Mouse (Mus musculus) ES-Bruce4 (cell line): ENCODE results near the gene Romo1. TPM values are rescaled to one million over a fixed set of nuclear protein-coding genes. Genes with fewer than 3 reads are reported as not detected.
A peak's percentile ranks its signal among the peaks of the same experiment; 100 is the strongest.
"Not testable (repeated sequence)": the region's sequence is repeated elsewhere in the genome, so short reads cannot be mapped to it uniquely, and the experiment has no call there.

ENCODE experiments used
- H3K27ac ChIP-seq: 2 replicates; pipeline ENCODE4 v1.5.1; 2012; ENCODE audit warnings: low read length, inconsistent platforms; ENCODE audit not compliant: insufficient read depth
- H3K27me3 ChIP-seq: 2 replicates; pipeline ENCODE4 v1.6.1; 2012; ENCODE audit warnings: mild to moderate bottlenecking, low read length, inconsistent platforms; ENCODE audit not compliant: control insufficient read depth, poor library complexity, insufficient read depth, severe bottlenecking
- H3K36me3 ChIP-seq: 2 replicates; pipeline ENCODE4 v1.6.1; 2012; ENCODE audit warnings: inconsistent platforms, mild to moderate bottlenecking, low read length, moderate library complexity; ENCODE audit not compliant: control insufficient read depth, poor library complexity, insufficient read depth, severe bottlenecking
- H3K4me1 ChIP-seq: one replicate; pipeline ENCODE4 v1.8.1; 2011; ENCODE audit warnings: low read length; ENCODE audit not compliant: control insufficient read depth, insufficient read depth
- H3K4me3 ChIP-seq: 2 replicates; pipeline ENCODE4 v1.5.1; 2011; ENCODE audit warnings: low read depth, mild to moderate bottlenecking, low read length
- H3K9ac ChIP-seq: 2 replicates; pipeline ENCODE4 v1.6.1; 2012; ENCODE audit warnings: low read depth, mild to moderate bottlenecking, inconsistent platforms; ENCODE audit not compliant: poor library complexity, severe bottlenecking
- H3K9me3 ChIP-seq: replicated peaks from 2 replicates; pipeline ENCODE4 v1.6.1; 2012; ENCODE audit warnings: mild to moderate bottlenecking, low read length, inconsistent platforms; ENCODE audit not compliant: control insufficient read depth, poor library complexity, insufficient read depth, severe bottlenecking
- CTCF ChIP-seq: IDR thresholded peaks from one replicate; pipeline ENCODE4 v1.8.1; 2011; ENCODE audit warnings: low read depth, low read length
- EP300 ChIP-seq: IDR thresholded peaks from 2 replicates; pipeline ENCODE4 v1.6.1; 2011; ENCODE audit warnings: low read depth, low read length; ENCODE audit not compliant: insufficient read depth
- POLR2A ChIP-seq: IDR thresholded peaks from one replicate; pipeline ENCODE4 v1.8.1; 2011; ENCODE audit warnings: low read length; ENCODE audit not compliant: insufficient read depth
- polyA plus RNA-seq: library from polyadenylated mRNA; stranded (reverse); fragments of >200 nt; gene quantifications from 2 replicates; pipeline ENCODE4 v1.2.4, GENCODE M21; 2011; ENCODE audit warnings: low read depth; ENCODE audit not compliant: missing spikeins, insufficient read depth, insufficient read length

Gene Romo1
- polyA plus RNA-seq, 1 experiment, result 83.8 TPM

DNA sequence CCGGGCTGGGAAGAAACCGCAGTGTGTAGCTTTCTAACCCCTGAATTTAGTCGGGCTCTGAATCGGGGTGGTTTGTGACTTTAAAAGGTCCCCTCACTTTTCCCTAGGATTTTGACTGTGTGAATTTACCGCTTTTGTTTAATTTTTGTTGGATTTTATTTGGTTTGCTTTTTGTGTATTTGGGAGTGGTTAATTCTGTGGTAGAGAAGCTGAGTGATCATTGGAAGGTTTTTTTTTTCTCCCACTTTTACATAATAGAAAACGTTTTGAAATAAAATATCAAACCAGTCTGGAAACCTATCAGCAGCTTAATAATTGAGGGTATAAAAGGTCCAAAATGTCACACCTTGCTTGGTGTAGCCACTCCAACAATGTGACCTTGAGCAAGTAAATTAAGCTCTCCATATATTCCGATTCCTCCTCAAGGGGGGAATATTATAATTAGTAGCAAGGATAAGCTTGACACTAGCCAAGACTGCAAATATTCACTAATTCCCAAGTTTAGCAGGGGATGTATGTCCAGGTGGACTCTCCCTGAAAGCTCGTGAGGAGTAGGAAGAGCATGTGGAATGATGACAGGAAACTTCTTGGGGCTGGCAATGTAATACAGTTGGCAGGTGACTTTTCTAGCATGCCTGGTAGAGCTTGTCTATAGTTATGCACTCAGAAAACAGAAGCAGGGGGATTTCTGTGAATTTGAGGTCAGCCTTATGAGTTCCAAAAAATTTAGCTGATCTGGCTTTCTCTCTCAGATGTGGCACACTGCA lies 37.2 kb downstream of the Romo1 start:
- Histone ChIP-seq H3K9ac (peak overlapping the region; percentile 84), H3K9me3 (no peaks in the 10 kb centered on the region), H3K4me3 (peak overlapping the region; percentile 83), H3K4me1 (no peaks in the 10 kb centered on the region), H3K27me3 (no peaks in the 10 kb centered on the region), H3K36me3 (peaks cover 25% of the 10 kb centered on the region), H3K27ac (peak overlapping the region; percentile 44; the same call in 1 of the 2 replicates)
- TF ChIP-seq EP300 (no peak), CTCF (no peak), POLR2A (no peak)

DNA sequence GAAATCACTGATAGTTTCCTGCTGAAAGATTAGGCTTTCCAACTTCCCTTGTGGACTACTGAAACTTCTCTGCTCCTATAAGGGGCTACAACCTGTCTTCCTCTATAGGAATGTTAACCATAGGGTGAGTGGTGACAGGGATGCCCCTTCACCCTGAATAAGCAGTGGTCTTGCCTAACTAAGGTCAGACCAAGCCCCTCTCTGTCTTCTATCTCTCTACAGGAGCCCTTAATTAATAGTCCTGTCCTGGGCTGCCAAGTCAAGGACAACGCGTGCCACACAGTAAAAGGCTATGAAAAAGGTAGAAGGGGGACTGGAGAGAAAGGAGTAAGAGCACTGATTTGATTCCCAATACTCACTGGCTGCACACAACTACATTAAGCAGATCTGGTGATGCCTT lies 37.8 kb downstream of the Romo1 start:
- Histone ChIP-seq H3K9ac (no peak overlapping the region), H3K4me3 (no peak overlapping the region)
- TF ChIP-seq EP300 (no peak), CTCF (no peak), POLR2A (no peak)

DNA sequence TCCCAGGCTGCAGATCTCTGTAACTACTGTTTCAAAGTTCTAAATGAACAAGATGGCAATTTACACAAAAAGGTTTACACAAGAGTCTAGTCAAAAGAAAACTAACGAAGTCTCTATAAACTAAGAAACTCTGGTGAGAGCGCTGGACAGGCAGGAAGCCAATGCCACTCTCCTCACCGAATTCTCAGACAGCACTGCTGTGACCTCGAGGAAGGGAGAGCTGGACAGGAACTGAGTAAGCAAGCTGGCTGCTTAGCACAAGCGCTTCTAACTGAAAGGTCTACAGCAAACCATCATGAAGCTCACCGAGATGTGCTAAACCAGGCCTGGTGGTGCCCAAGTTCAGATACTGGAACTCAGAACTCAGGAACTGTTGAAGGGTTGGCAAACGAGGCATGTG lies 45.4 kb downstream of the Romo1 start:
- not testable (repeated sequence) for H3K27ac ChIP-seq, H3K4me1 ChIP-seq, H3K9me3 ChIP-seq, H3K9ac ChIP-seq, H3K27me3 ChIP-seq, H3K36me3 ChIP-seq, H3K4me3 ChIP-seq

More for the DNA sequence above, 37.8 kb downstream of the Romo1 start:
- peaks cover 19% of the 10 kb centered on the region for H3K36me3 ChIP-seq
- H3K27me3 ChIP-seq, result no peaks in the 10 kb centered on the region
- no peaks in the 10 kb centered on the region for H3K9me3 ChIP-seq
- H3K27ac ChIP-seq, result no peak overlapping the region
- no peaks in the 10 kb centered on the region for H3K4me1 ChIP-seq

DNA sequence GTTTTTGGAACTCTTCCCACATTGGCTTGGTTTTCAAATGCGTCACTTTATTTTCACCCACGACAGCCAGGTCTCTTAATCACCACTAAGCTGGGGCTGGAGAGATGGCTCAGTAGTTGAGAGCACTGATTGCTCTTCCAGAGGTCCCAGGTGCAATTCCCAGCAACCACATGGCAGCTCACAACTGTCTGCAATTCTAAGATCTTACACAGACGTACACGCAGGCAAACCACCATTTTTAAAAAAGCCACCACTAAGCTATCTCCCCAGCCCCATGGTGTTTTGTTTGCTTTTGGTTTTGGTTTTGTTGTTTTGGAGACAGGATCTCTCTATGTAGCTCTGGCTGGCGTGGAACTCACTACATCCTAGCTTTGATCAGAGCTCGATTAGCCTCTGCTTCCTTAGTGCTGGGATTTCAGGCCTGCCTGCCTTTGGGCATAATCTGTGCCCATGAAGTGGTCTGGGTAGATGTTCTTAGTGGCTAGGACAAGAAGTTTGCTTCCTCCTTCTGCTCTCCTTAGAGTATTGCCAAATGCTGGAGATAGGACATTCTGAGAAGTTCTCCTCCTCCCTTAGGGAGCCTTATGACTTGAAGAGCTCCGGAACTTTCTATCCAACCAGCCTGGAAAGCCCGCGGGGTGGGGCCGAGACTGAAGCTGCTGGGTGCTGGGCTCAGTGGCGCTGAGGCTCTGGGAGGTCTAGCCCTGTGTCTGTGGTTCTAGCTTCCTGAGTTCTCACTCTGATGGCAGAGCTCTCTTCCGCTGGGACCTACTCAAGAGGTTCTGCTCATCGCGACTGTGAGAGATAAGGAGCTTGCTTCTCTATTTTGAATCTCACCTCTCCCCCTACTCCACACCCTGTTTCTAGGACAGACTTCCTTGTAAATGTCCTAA lies 46.4 kb downstream of the Romo1 start:
- no peaks in the 10 kb centered on the region for H3K9me3 ChIP-seq
- peak overlapping the region; percentile 27; the same call in 1 of the 2 replicates for H3K9ac ChIP-seq
- H3K27me3 ChIP-seq, result no peaks in the 10 kb centered on the region
- H3K4me3 ChIP-seq, result peak overlapping the region; percentile 28; the same call in 1 of the 2 replicates
- no peaks in the 10 kb centered on the region for H3K36me3 ChIP-seq
- TF ChIP-seq CTCF (no peak), POLR2A (no peak), EP300 (no peak)
- H3K4me1 ChIP-seq, result no peaks in the 10 kb centered on the region
- H3K27ac ChIP-seq, result no peak overlapping the region

DNA sequence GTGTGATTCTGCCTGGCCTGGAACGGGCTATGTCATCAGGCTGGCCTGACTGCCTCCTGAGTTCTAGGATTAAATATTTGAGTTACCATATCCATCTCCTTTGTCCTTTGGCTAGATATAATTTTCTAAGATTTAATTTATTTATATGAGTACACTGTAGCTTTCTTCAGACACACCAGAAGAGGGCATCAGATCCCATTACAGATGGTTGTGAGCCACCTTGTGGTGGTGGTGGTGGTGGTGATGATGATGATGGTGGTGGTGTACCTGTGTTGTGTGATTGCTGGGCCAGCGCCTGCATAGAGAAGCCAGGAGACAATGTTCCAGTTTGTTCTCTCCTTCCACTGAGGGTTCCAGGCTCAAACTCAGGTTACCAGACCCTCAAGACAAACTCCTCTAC lies 47.7 kb downstream of the Romo1 start:
- Histone ChIP-seq H3K4me3 (no peak overlapping the region), H3K27ac (no peak overlapping the region), H3K9me3 (no peaks in the 10 kb centered on the region), H3K27me3 (no peaks in the 10 kb centered on the region), H3K36me3 (no peaks in the 10 kb centered on the region), H3K4me1 (peaks cover 2% of the 10 kb centered on the region), H3K9ac (no peak overlapping the region)
- no peak for TF ChIP-seq EP300

DNA sequence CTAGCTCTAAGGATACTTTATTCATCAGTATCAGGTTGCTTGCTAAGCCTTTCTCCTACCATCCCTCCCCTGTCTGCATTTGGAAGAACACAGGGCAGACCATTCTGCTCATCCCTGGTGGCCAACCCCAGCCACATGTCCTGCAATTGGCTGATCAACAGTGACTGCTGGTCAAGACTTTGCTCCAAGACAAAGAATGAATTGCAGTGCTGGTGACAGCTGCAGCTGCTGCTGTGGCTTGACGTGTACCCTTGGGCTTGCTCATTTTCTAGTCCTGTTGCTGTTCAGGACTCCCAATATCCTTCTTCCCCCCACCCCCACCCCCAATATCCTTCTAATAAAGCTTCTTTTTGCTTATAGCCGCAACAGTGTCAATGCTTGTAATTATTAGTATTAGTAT lies 48.2 kb downstream of the Romo1 start:
- Histone ChIP-seq H3K9me3 (no peaks in the 10 kb centered on the region), H3K27me3 (no peaks in the 10 kb centered on the region), H3K27ac (no peak overlapping the region), H3K4me1 (peaks cover 2% of the 10 kb centered on the region), H3K4me3 (no peak overlapping the region), H3K9ac (no peak overlapping the region), H3K36me3 (no peaks in the 10 kb centered on the region)
- TF ChIP-seq EP300 (no peak), CTCF (no peak)
